In the genomic region with DNA sequence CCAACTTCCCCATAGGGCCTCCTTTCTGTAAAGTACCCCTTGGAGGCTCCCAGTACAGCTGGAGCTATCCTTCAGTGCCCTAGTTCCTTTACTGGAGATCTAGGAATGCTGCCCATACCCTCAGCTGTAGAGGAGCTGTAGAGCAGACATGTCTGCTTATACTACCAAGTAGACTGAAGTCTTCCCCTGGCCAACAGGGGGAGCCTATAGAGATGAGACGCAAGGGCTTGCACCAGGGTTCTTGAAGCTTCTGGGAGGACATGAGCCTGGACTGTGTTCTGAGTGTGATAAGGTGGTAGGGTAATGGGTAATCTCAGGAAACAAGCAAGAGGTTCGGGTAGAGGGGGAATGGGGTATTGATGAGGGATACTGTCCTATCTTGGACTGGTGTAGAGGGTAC, we compare ENCODE assay signal across 14 mouse cellular contexts. TPM values are rescaled to one million over a fixed set of nuclear protein-coding genes. Genes with fewer than 3 reads are reported as not detected.
A peak's percentile ranks its signal among the peaks of the same experiment; 100 is the strongest.
DNase-seq lines count a peak whose midpoint lies in the region; ATAC-seq and TF ChIP-seq lines count a peak whose summit lies in the region.
"Had no signal": no experiment of that assay in that cellular context is flagged by ENCODE, and none has a peak within 500 bp of the region (broad histone marks: within the 10 kb centered on the region; RNA-seq: fewer than 3 reads in every experiment).

No protein-coding gene starts in this region.

- no peaks in the 10 kb centered on the region for H3K27me3 ChIP-seq in hindbrain, postnatal 0 days (ENCODE audit: insufficient read depth, low read length)
- H3K27me3 ChIP-seq in hindbrain, embryonic 10.5 days (ENCODE audit: insufficient read depth, poor library complexity, severe bottlenecking) = no peaks in the 10 kb centered on the region
- H3K27me3 ChIP-seq in liver, postnatal 0 days (ENCODE audit: insufficient read depth, low read length) = no peaks in the 10 kb centered on the region
- H3K27me3 ChIP-seq: embryonic facial prominence, embryonic 13.5 days; hindbrain, embryonic 15.5 days had no signal

- no peak overlapping the region for H3K4me3 ChIP-seq in hindbrain, postnatal 0 days (ENCODE audit: low read length)
- H3K4me3 ChIP-seq in hindbrain, embryonic 10.5 days = no peak overlapping the region
- H3K4me3 ChIP-seq in bone marrow, adult 2 months (replicated peaks; ENCODE audit: control insufficient read depth, low read depth, low read length) = no peak overlapping the region
- no peak overlapping the region for H3K4me3 ChIP-seq in liver, postnatal 0 days (ENCODE audit: low read depth, low read length)
- H3K4me3 ChIP-seq: embryonic facial prominence, embryonic 13.5 days; hindbrain, embryonic 15.5 days had no signal

- no peak overlapping the region for H3K9ac ChIP-seq in hindbrain, postnatal 0 days (replicated peaks; ENCODE audit: low read length)
- no peak overlapping the region for H3K9ac ChIP-seq in liver, postnatal 0 days (replicated peaks)
- H3K9ac ChIP-seq: hindbrain, embryonic 15.5 days had no signal

- no peak overlapping the region for H3K27ac ChIP-seq in hindbrain, postnatal 0 days
- no peak overlapping the region for H3K27ac ChIP-seq in hindbrain, embryonic 10.5 days
- H3K27ac ChIP-seq in bone marrow, adult 2 months (ENCODE audit: control insufficient read depth, insufficient read depth, low read depth, low read length, poor library complexity) = no peak overlapping the region
- no peak overlapping the region for H3K27ac ChIP-seq in liver, postnatal 0 days (ENCODE audit: low read depth)
- H3K27ac ChIP-seq: embryonic facial prominence, embryonic 13.5 days; hindbrain, embryonic 15.5 days had no signal

- no peak for DNase-seq in hindbrain, postnatal 0 days (ENCODE audit: low spot score)
- DNase-seq in hindbrain, embryonic 10.5 days (ENCODE audit: low spot score) = no peak
- DNase-seq in 416B (ENCODE audit: low read depth) = peak; percentile 64
- DNase-seq in liver, postnatal 0 days = peak; percentile 45
- no peak for DNase-seq in right cerebral cortex, adult 2 months (ENCODE audit: low spot score in 2 of 2)
- DNase-seq in urinary bladder, postnatal 36 days (ENCODE audit: low spot score in 2 of 2) = no peak
- DNase-seq in frontal cortex, postnatal 14 days (ENCODE audit: low spot score in 2 of 2) = no peak
- DNase-seq: heart, adult 11 months; layer of hippocampus, postnatal 36 days had no signal

- TF ChIP-seq CTCF in hindbrain, postnatal 0 days (IDR thresholded peaks at IDR 0.05; ENCODE audit: low read depth) = peak; percentile 36
- peak; percentile 31 for TF ChIP-seq CTCF in bone marrow, adult 2 months (IDR thresholded peaks at IDR 0.05; ENCODE audit: control insufficient read depth, insufficient read depth, low read length)
- peak; percentile 74 for TF ChIP-seq CTCF in liver, postnatal 0 days (IDR thresholded peaks at IDR 0.05; ENCODE audit: low read depth)

- H3K4me2 ChIP-seq in hindbrain, postnatal 0 days (ENCODE audit: low read depth, low read length) = no peak overlapping the region
- H3K4me2 ChIP-seq in liver, postnatal 0 days (ENCODE audit: low read depth, low read length) = no peak overlapping the region
- H3K4me2 ChIP-seq: embryonic facial prominence, embryonic 13.5 days; hindbrain, embryonic 15.5 days; midbrain, embryonic 11.5 days had no signal

- 82% methylated on average over 2 of the region's 2 CpGs for WGBS in hindbrain, postnatal 0 days
- 82% methylated on average over 2 of the region's 2 CpGs for WGBS in hindbrain, embryonic 10.5 days
- 61% methylated on average over 2 of the region's 2 CpGs for WGBS in bone marrow, adult 2 months
- 51% methylated on average over 2 of the region's 2 CpGs for WGBS in liver, postnatal 0 days (ENCODE audit: insufficient replicate concordance)

- no peaks in the 10 kb centered on the region for H3K4me1 ChIP-seq in hindbrain, postnatal 0 days (ENCODE audit: insufficient read depth, low read length)
- H3K4me1 ChIP-seq in hindbrain, embryonic 10.5 days (replicated peaks) = peaks cover 5% of the 10 kb centered on the region; the same call in 1 of the 2 replicates
- H3K4me1 ChIP-seq in bone marrow, adult 2 months (ENCODE audit: control insufficient read depth, insufficient read depth, low read length) = no peaks in the 10 kb centered on the region; the same call in 1 of the 2 replicates
- no peaks in the 10 kb centered on the region for H3K4me1 ChIP-seq in liver, postnatal 0 days (ENCODE audit: insufficient read depth)
- H3K4me1 ChIP-seq: embryonic facial prominence, embryonic 13.5 days had no signal

- H3K36me3 ChIP-seq in hindbrain, postnatal 0 days (ENCODE audit: insufficient read depth, low read length) = peaks cover 10% of the 10 kb centered on the region
- peaks cover 46% of the 10 kb centered on the region for H3K36me3 ChIP-seq in hindbrain, embryonic 10.5 days
- peaks cover 29% of the 10 kb centered on the region for H3K36me3 ChIP-seq in liver, postnatal 0 days (replicated peaks; ENCODE audit: insufficient read depth, low read length)

- TF ChIP-seq EP300 in liver, postnatal 0 days (IDR thresholded peaks at IDR 0.05; ENCODE audit: low read depth) = no peak

- no peak for ATAC-seq in hindbrain, postnatal 0 days
- ATAC-seq in liver, postnatal 0 days = peak; percentile 51

- no peak for TF ChIP-seq POLR2A in bone marrow, adult 2 months (IDR thresholded peaks at IDR 0.05; ENCODE audit: borderline replicate concordance, control insufficient read depth, low read depth, low read length)

- H3K9me3 ChIP-seq in hindbrain, postnatal 0 days (ENCODE audit: low read length) = no peaks in the 10 kb centered on the region
- H3K9me3 ChIP-seq in hindbrain, embryonic 10.5 days = no peaks in the 10 kb centered on the region
- H3K9me3 ChIP-seq in liver, postnatal 0 days (ENCODE audit: low read length) = no peaks in the 10 kb centered on the region
- H3K9me3 ChIP-seq: embryonic facial prominence, embryonic 13.5 days; hindbrain, embryonic 15.5 days had no signal

RNA-seq across cellular contexts. Expression of a gene that starts 16.1 kb away (rescaled TPM):
- 101 and 119 TPM in 2 replicates for total RNA-seq in hindbrain, postnatal 0 days (2014; rRNA removed)
- 78.2 and 83.9 TPM in 2 replicates for polyA plus RNA-seq in hindbrain, postnatal 0 days (2015; fragmentation: Nextera tagmentation; extraction: Ambion mirVana)
- polyA plus RNA-seq in hindbrain, embryonic 10.5 days (2016; fragmentation: Nextera tagmentation; extraction: Ambion mirVana) = 36.3 and 38.6 TPM in 2 replicates
- polyA plus RNA-seq in bone marrow, adult 2 months (2011; ENCODE audit: insufficient read depth, insufficient read length, low replicate concordance, missing spikeins) = 13.2 and 16.4 TPM in 2 replicates
- 72.2 and 77.0 TPM in 2 replicates for polyA plus RNA-seq in liver, postnatal 0 days (2015; fragmentation: Nextera tagmentation; extraction: Ambion mirVana)
- total RNA-seq: neutrophil, adult 5-6 weeks had no signal

RNA-seq across cellular contexts. Expression of a gene that starts 16.2 kb away (rescaled TPM):
- total RNA-seq in hindbrain, postnatal 0 days (2014; rRNA removed) = 25.5 and 46.1 TPM in 2 replicates
- polyA plus RNA-seq in hindbrain, postnatal 0 days (2015; fragmentation: Nextera tagmentation; extraction: Ambion mirVana) = 75.9 and 81.6 TPM in 2 replicates
- 89.5 and 90.0 TPM in 2 replicates for polyA plus RNA-seq in hindbrain, embryonic 10.5 days (2016; fragmentation: Nextera tagmentation; extraction: Ambion mirVana)
- polyA plus RNA-seq in bone marrow, adult 2 months (2011; ENCODE audit: insufficient read depth, insufficient read length, low replicate concordance, missing spikeins) = 5.0 and 7.9 TPM in 2 replicates
- polyA plus RNA-seq in liver, postnatal 0 days (2015; fragmentation: Nextera tagmentation; extraction: Ambion mirVana) = 41.8 and 45.1 TPM in 2 replicates

RNA-seq across cellular contexts. Expression of a gene that starts 24.0 kb away (rescaled TPM):
- total RNA-seq in hindbrain, postnatal 0 days (2014; rRNA removed) = 62.6 and 79.4 TPM in 2 replicates
- 16.1 and 18.5 TPM in 2 replicates for polyA plus RNA-seq in hindbrain, postnatal 0 days (2015; fragmentation: Nextera tagmentation; extraction: Ambion mirVana)
- polyA plus RNA-seq in hindbrain, embryonic 10.5 days (2016; fragmentation: Nextera tagmentation; extraction: Ambion mirVana) = 26.0 and 29.7 TPM in 2 replicates
- 22.5 and 34.2 TPM in 2 replicates for polyA plus RNA-seq in bone marrow, adult 2 months (2011; ENCODE audit: insufficient read depth, insufficient read length, low replicate concordance, missing spikeins)
- polyA plus RNA-seq in liver, postnatal 0 days (2015; fragmentation: Nextera tagmentation; extraction: Ambion mirVana) = 5.1 and 6.6 TPM in 2 replicates

RNA-seq across cellular contexts. Expression of a gene that starts 30.3 kb away (rescaled TPM):
- total RNA-seq in hindbrain, postnatal 0 days (2014; rRNA removed) = 2.1 and 5.0 TPM in 2 replicates
- polyA plus RNA-seq in hindbrain, postnatal 0 days (2015; fragmentation: Nextera tagmentation; extraction: Ambion mirVana) = 6.7 and 9.1 TPM in 2 replicates
- polyA plus RNA-seq in hindbrain, embryonic 10.5 days (2016; fragmentation: Nextera tagmentation; extraction: Ambion mirVana) = 8.1 and 9.1 TPM in 2 replicates
- polyA plus RNA-seq in bone marrow, adult 2 months (2011; ENCODE audit: insufficient read depth, insufficient read length, low replicate concordance, missing spikeins) = 12.4 and 20.7 TPM in 2 replicates
- 6.3 and 7.3 TPM in 2 replicates for polyA plus RNA-seq in liver, postnatal 0 days (2015; fragmentation: Nextera tagmentation; extraction: Ambion mirVana)

RNA-seq across cellular contexts. Expression of a gene that starts 36.2 kb away (rescaled TPM):
- total RNA-seq in hindbrain, postnatal 0 days (2014; rRNA removed) = 8.5 and 10.0 TPM in 2 replicates
- polyA plus RNA-seq in hindbrain, postnatal 0 days (2015; fragmentation: Nextera tagmentation; extraction: Ambion mirVana) = 20.0 and 22.4 TPM in 2 replicates
- polyA plus RNA-seq in hindbrain, embryonic 10.5 days (2016; fragmentation: Nextera tagmentation; extraction: Ambion mirVana) = 19.3 and 20.3 TPM in 2 replicates
- 14.4 and 21.3 TPM in 2 replicates for polyA plus RNA-seq in bone marrow, adult 2 months (2011; ENCODE audit: insufficient read depth, insufficient read length, low replicate concordance, missing spikeins)
- 47.1 and 51.3 TPM in 2 replicates for polyA plus RNA-seq in liver, postnatal 0 days (2015; fragmentation: Nextera tagmentation; extraction: Ambion mirVana)

Comparison
In these comparisons a context has a peak if more than half of its experiments do, and no peak if none do; other contexts are left out.
1. DNase-seq: peak in 416B (single experiment) and liver, postnatal 0 days (single experiment); none in hindbrain, postnatal 0 days (single experiment), hindbrain, embryonic 10.5 days (single experiment), right cerebral cortex, adult 2 months (0 of 2), urinary bladder, postnatal 36 days (0 of 2) and frontal cortex, postnatal 14 days (0 of 2).
2. Peak in every context shown above with its lines, with median percentiles within 50 percentile points of each other: CTCF ChIP-seq.